Mouse (Mus musculus): Measurements from ENCODE around the gene Ube2d1. TPM values are rescaled to one million over a fixed set of nuclear protein-coding genes. Genes with fewer than 3 reads are reported as not detected.

Gene Ube2d1
- total and polyA plus RNA-seq, 3 experiments, result 0.11 TPM; not detected in 2

GRCm38 (mm10) chr10:71291179-71291661 lies 6.2 kb upstream of the Ube2d1 start:
- DNase-seq (ENCODE audit: low spot score) (no peak), ATAC-seq (ENCODE audit: extremely low read depth, insufficient number of reproducible peaks, low FRiP score, poor library complexity, severe bottlenecking) (no peak)
- no peak overlapping the region for H3K4me3 ChIP-seq (ENCODE audit: low read depth, low read length)

GRCm38 (mm10) chr10:71284511-71285125 lies 444 bp downstream of the Ube2d1 start:
- H3K9me3 ChIP-seq (replicated peaks), result peaks cover 17% of the 10 kb centered on the region
- no peaks in the 10 kb centered on the region for H3K36me3 ChIP-seq (replicated peaks)
- no peaks in the 10 kb centered on the region for H3K4me1 ChIP-seq (ENCODE audit: insufficient read depth, low read depth, low read length)
- no peak for TF ChIP-seq TAL1 (conservative IDR thresholded peaks at IDR 0.05; ENCODE audit: low read depth, low read length)
- no peak for TF ChIP-seq CTCF (IDR thresholded peaks at IDR 0.05; ENCODE audit: low read depth, low read length)
- TF ChIP-seq GATA2 (IDR thresholded peaks at IDR 0.05; ENCODE audit: borderline replicate concordance, low read depth, low read length), result no peak
- TF ChIP-seq POLR2AphosphoS5 (IDR thresholded peaks at IDR 0.05; ENCODE audit: insufficient replicate concordance, low read depth, low read length), result no peak
- TF ChIP-seq GATA1 (IDR thresholded peaks at IDR 0.05; ENCODE audit: borderline replicate concordance, low read length), result no peak
- no peak overlapping the region; the same call in 1 of the 2 replicates for H3K4me3 ChIP-seq (ENCODE audit: low read depth, low read length)
- no peaks in the 10 kb centered on the region for H3K27me3 ChIP-seq (ENCODE audit: insufficient read depth, low read length)
- DNase-seq (ENCODE audit: low spot score) (no peak), ATAC-seq (ENCODE audit: extremely low read depth, insufficient number of reproducible peaks, low FRiP score, poor library complexity, severe bottlenecking) (no peak)

More at GRCm38 (mm10) chr10:71291179-71291661, 6.2 kb upstream of the Ube2d1 start:
- Histone ChIP-seq H3K36me3 (replicated peaks) (no peaks in the 10 kb centered on the region), H3K4me1 (ENCODE audit: insufficient read depth, low read depth, low read length) (no peaks in the 10 kb centered on the region), H3K27me3 (ENCODE audit: insufficient read depth, low read length) (no peaks in the 10 kb centered on the region), H3K9me3 (replicated peaks) (0 out of 2 replicates have a peak, but pooled peaks cover under 1% of the 10 kb centered on the region)
- TF ChIP-seq TAL1 (conservative IDR thresholded peaks at IDR 0.05; ENCODE audit: low read depth, low read length) (no peak), CTCF (IDR thresholded peaks at IDR 0.05; ENCODE audit: low read depth, low read length) (no peak)

DNA sequence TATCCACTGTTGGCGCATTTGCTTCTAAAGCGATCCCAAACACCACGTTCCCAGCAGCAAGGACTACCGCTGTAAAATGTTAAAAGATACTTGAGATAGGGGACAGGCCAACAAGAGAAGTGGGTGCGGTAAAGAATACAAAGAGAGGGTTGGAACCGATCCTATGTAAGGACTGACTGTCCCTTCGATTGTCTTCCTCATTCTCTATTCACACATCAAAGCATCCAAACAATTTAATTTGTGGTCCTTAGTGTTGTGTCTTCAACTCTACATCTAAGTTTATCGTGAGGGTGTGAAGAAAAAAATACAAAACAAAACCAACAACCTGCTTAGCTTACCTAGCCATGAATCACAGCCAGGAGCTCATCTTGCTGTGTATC lies 941 bp downstream of the Ube2d1 start:
- Histone ChIP-seq H3K4me3 (ENCODE audit: low read depth, low read length) (no peak overlapping the region), H3K36me3 (replicated peaks) (no peaks in the 10 kb centered on the region), H3K27me3 (ENCODE audit: insufficient read depth, low read length) (no peaks in the 10 kb centered on the region), H3K9me3 (replicated peaks) (peaks cover 17% of the 10 kb centered on the region), H3K4me1 (ENCODE audit: insufficient read depth, low read depth, low read length) (no peaks in the 10 kb centered on the region)
- DNase-seq (ENCODE audit: low spot score), result no peak
- no peak for ATAC-seq (ENCODE audit: extremely low read depth, insufficient number of reproducible peaks, low FRiP score, poor library complexity, severe bottlenecking)
- TF ChIP-seq GATA2 (IDR thresholded peaks at IDR 0.05; ENCODE audit: borderline replicate concordance, low read depth, low read length), result no peak
- no peak for TF ChIP-seq CTCF (IDR thresholded peaks at IDR 0.05; ENCODE audit: low read depth, low read length)
- TF ChIP-seq POLR2AphosphoS5 (IDR thresholded peaks at IDR 0.05; ENCODE audit: insufficient replicate concordance, low read depth, low read length), result no peak
- TF ChIP-seq TAL1 (conservative IDR thresholded peaks at IDR 0.05; ENCODE audit: low read depth, low read length), result no peak
- TF ChIP-seq GATA1 (IDR thresholded peaks at IDR 0.05; ENCODE audit: borderline replicate concordance, low read length), result no peak

DNA sequence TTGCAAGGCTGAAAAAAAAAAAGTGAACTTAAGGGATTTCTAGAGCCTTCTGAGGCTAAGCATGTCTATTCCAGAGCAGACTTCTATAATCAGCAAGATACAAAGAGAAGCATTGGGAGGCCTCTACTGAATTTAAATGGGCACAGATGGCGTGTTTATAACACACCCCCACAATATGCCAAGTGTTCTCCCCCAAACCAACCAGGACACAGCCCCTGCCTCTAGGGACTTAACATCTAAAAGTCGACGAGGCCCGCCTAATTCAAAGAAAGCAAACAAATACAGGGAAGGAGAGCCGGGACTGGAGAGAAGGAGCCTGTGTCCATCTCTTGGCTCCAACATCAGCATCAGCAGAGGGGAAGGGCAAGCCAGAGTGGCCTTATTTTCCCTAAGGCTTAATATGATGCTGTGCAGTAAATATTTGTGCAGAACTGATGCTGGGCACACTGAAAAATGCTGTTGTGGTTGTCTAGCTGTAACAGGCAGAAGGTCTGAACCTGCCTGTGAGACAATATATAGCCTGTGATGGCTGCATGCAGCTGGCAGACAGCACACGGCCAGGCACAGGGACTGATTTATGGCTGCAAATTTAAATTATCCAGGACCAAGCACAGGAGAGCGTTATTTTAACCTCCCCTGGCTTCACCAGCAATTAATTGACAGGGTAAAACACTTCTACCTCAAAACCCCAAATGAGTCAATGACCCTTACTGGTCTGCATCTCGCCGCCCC lies 11.9 kb downstream of the Ube2d1 start:
- Histone ChIP-seq H3K4me1 (ENCODE audit: insufficient read depth, low read depth, low read length) (no peaks in the 10 kb centered on the region), H3K9me3 (replicated peaks) (no peaks in the 10 kb centered on the region), H3K27me3 (ENCODE audit: insufficient read depth, low read length) (no peaks in the 10 kb centered on the region), H3K36me3 (replicated peaks) (no peaks in the 10 kb centered on the region), H3K4me3 (ENCODE audit: low read depth, low read length) (no peak overlapping the region)
- ATAC-seq (ENCODE audit: extremely low read depth, insufficient number of reproducible peaks, low FRiP score, poor library complexity, severe bottlenecking), result no peak
- TF ChIP-seq CTCF (IDR thresholded peaks at IDR 0.05; ENCODE audit: low read depth, low read length), result no peak
- TF ChIP-seq GATA1 (IDR thresholded peaks at IDR 0.05; ENCODE audit: borderline replicate concordance, low read length), result no peak
- no peak for TF ChIP-seq GATA2 (IDR thresholded peaks at IDR 0.05; ENCODE audit: borderline replicate concordance, low read depth, low read length)
- no peak for TF ChIP-seq POLR2AphosphoS5 (IDR thresholded peaks at IDR 0.05; ENCODE audit: insufficient replicate concordance, low read depth, low read length)
- no peak for TF ChIP-seq TAL1 (conservative IDR thresholded peaks at IDR 0.05; ENCODE audit: low read depth, low read length)
- no peak for DNase-seq (ENCODE audit: low spot score)

DNA sequence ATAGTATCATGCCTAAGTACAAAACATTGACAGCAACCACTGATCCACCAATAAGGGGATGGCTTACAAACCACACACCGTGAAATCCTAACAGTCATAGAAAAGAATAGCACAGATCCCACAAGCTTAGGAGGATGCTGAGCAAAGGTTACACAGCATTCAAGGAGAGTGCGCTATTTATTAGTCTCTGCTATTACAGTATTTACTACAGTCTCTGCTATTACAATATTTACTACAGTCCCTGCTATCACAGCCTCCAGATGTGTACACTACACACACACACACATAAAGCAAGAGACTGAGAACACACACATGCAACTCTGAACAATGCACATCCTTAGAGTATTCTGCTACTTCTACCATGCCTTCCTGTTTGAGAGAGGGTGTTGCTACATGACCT lies 17.1 kb downstream of the Ube2d1 start:
- DNase-seq (ENCODE audit: low spot score) (no peak), ATAC-seq (ENCODE audit: extremely low read depth, insufficient number of reproducible peaks, low FRiP score, poor library complexity, severe bottlenecking) (no peak; the same call in 1 of the 2 replicates)
- H3K9me3 ChIP-seq (replicated peaks), result no peaks in the 10 kb centered on the region
- no peaks in the 10 kb centered on the region for H3K27me3 ChIP-seq (ENCODE audit: insufficient read depth, low read length)
- no peak for TF ChIP-seq CTCF (IDR thresholded peaks at IDR 0.05; ENCODE audit: low read depth, low read length)
- no peak for TF ChIP-seq GATA2 (IDR thresholded peaks at IDR 0.05; ENCODE audit: borderline replicate concordance, low read depth, low read length)
- TF ChIP-seq GATA1 (IDR thresholded peaks at IDR 0.05; ENCODE audit: borderline replicate concordance, low read length), result no peak
- no peak for TF ChIP-seq TAL1 (conservative IDR thresholded peaks at IDR 0.05; ENCODE audit: low read depth, low read length)
- no peak for TF ChIP-seq POLR2AphosphoS5 (IDR thresholded peaks at IDR 0.05; ENCODE audit: insufficient replicate concordance, low read depth, low read length)
- H3K36me3 ChIP-seq (replicated peaks), result no peaks in the 10 kb centered on the region
- H3K4me3 ChIP-seq (ENCODE audit: low read depth, low read length), result no peak overlapping the region
- H3K4me1 ChIP-seq (ENCODE audit: insufficient read depth, low read depth, low read length), result no peaks in the 10 kb centered on the region

GRCm38 (mm10) chr10:71267511-71267910 lies 17.6 kb downstream of the Ube2d1 start:
- Histone ChIP-seq H3K4me1 (ENCODE audit: insufficient read depth, low read depth, low read length) (no peaks in the 10 kb centered on the region), H3K4me3 (ENCODE audit: low read depth, low read length) (no peak overlapping the region), H3K9me3 (replicated peaks) (no peaks in the 10 kb centered on the region), H3K27me3 (ENCODE audit: insufficient read depth, low read length) (no peaks in the 10 kb centered on the region), H3K36me3 (replicated peaks) (no peaks in the 10 kb centered on the region)
- no peak for DNase-seq (ENCODE audit: low spot score)
- no peak for ATAC-seq (ENCODE audit: extremely low read depth, insufficient number of reproducible peaks, low FRiP score, poor library complexity, severe bottlenecking)
- TF ChIP-seq GATA2 (IDR thresholded peaks at IDR 0.05; ENCODE audit: borderline replicate concordance, low read depth, low read length) (no peak), POLR2AphosphoS5 (IDR thresholded peaks at IDR 0.05; ENCODE audit: insufficient replicate concordance, low read depth, low read length) (no peak), TAL1 (conservative IDR thresholded peaks at IDR 0.05; ENCODE audit: low read depth, low read length) (no peak), CTCF (IDR thresholded peaks at IDR 0.05; ENCODE audit: low read depth, low read length) (no peak), GATA1 (IDR thresholded peaks at IDR 0.05; ENCODE audit: borderline replicate concordance, low read length) (no peak)
